Mouse (Mus musculus) heart, embryonic 16.5 days (tissue): ENCODE data around the gene Gcgr. TPM values are rescaled to one million over a fixed set of nuclear protein-coding genes. Genes with fewer than 3 reads are reported as not detected.

Experiments used
- ATAC-seq: fragments of 200-750 bp; cut with Nextera tagmentation; replicated peaks from 2 replicates; pipeline ENCODE4 v1.8.0; 2017; ENCODE audit warnings: moderate number of reproducible peaks; ENCODE audit not compliant: insufficient read depth, low FRiP score; ENCODE audit errors: extremely low read depth
- H3K27ac ChIP-seq: fragments of 300-500 bp; sonication (generic); 2 replicates; pipeline ENCODE4 v1.5.1; 2014; ENCODE audit warnings: mild to moderate bottlenecking, low read length, control low read depth, moderate library complexity
- H3K27me3 ChIP-seq: fragments of 300-500 bp; sonication (generic); 2 replicates; pipeline ENCODE4 v1.6.1; 2014; ENCODE audit warnings: low read length, mixed read lengths; ENCODE audit not compliant: control insufficient read depth, insufficient read depth
- H3K36me3 ChIP-seq: fragments of 300-500 bp; sonication (generic); 2 replicates; pipeline ENCODE4 v1.6.1; 2014; ENCODE audit not compliant: control insufficient read depth, insufficient read depth
- H3K4me1 ChIP-seq: fragments of 300-500 bp; sonication (generic); 2 replicates; pipeline ENCODE4 v1.6.1; 2014; ENCODE audit warnings: low read length, mixed read lengths; ENCODE audit not compliant: control insufficient read depth, insufficient read depth
- H3K4me2 ChIP-seq: fragments of 300-500 bp; sonication (generic); 2 replicates; pipeline ENCODE4 v1.6.1; 2014; ENCODE audit warnings: low read depth, mild to moderate bottlenecking, control low read depth, low read length
- H3K4me3 ChIP-seq: fragments of 300-500 bp; sonication (generic); 2 replicates; pipeline ENCODE4 v1.5.1; 2014; ENCODE audit warnings: mild to moderate bottlenecking, control low read depth, low read length
- H3K9ac ChIP-seq: fragments of 300-500 bp; sonication (generic); 2 replicates; pipeline ENCODE4 v1.6.1; 2014; ENCODE audit warnings: low read length, control low read depth
- H3K9me3 ChIP-seq: fragments of 300-500 bp; sonication (generic); replicated peaks from 2 replicates; pipeline ENCODE4 v1.6.1; 2016; ENCODE audit warnings: low read length; ENCODE audit not compliant: control insufficient read depth
- WGBS: fragments of 180-500 bp; shearing (Covaris S2); extraction: QIAGEN DNeasy Blood & Tissue Kit; methylation state at CpG from one replicate; pipeline ENCODE4 v1.1.7; 2014; 5-methylcytosine and 5-hydroxymethylcytosine counted together
- polyA plus RNA-seq: library from polyadenylated mRNA; unstranded; fragments of >200 nt; fragmentation: Nextera tagmentation; extraction: Ambion mirVana; gene quantifications from 2 replicates; pipeline ENCODE4 v1.2.1, GENCODE M21; 2015

Gene Gcgr
- polyA plus RNA-seq, 1 experiment from 2014 or later, result 1.4 TPM

- H3K4me3 ChIP-seq, result no peak overlapping the region
- no peak overlapping the region for H3K9ac ChIP-seq
- H3K27ac ChIP-seq, result no peak overlapping the region
- peaks cover 33% of the 10 kb centered on the region for H3K4me1 ChIP-seq
- H3K36me3 ChIP-seq, result peaks cover 28% of the 10 kb centered on the region
- no peaks in the 10 kb centered on the region for H3K9me3 ChIP-seq
- ATAC-seq, result no peak
- H3K27me3 ChIP-seq, result no peaks in the 10 kb centered on the region
- H3K4me2 ChIP-seq, result no peak overlapping the region
Measured at GRCm38 (mm10) chr11:120575940-120576339, 45.4 kb downstream of the Gcgr start.

- 82% methylated on average over 3 of the region's 3 CpGs for whole genome bisulfite sequencing
- Histone ChIP-seq H3K4me1 (peaks cover 29% of the 10 kb centered on the region), H3K4me3 (no peak overlapping the region), H3K27ac (no peak overlapping the region), H3K27me3 (no peaks in the 10 kb centered on the region), H3K36me3 (peaks cover 22% of the 10 kb centered on the region), H3K9me3 (no peaks in the 10 kb centered on the region), H3K4me2 (no peak overlapping the region), H3K9ac (no peak overlapping the region)
- ATAC-seq, result no peak
Measured at GRCm38 (mm10) chr11:120576365-120576981, 46.0 kb downstream of the Gcgr start.

DNA sequence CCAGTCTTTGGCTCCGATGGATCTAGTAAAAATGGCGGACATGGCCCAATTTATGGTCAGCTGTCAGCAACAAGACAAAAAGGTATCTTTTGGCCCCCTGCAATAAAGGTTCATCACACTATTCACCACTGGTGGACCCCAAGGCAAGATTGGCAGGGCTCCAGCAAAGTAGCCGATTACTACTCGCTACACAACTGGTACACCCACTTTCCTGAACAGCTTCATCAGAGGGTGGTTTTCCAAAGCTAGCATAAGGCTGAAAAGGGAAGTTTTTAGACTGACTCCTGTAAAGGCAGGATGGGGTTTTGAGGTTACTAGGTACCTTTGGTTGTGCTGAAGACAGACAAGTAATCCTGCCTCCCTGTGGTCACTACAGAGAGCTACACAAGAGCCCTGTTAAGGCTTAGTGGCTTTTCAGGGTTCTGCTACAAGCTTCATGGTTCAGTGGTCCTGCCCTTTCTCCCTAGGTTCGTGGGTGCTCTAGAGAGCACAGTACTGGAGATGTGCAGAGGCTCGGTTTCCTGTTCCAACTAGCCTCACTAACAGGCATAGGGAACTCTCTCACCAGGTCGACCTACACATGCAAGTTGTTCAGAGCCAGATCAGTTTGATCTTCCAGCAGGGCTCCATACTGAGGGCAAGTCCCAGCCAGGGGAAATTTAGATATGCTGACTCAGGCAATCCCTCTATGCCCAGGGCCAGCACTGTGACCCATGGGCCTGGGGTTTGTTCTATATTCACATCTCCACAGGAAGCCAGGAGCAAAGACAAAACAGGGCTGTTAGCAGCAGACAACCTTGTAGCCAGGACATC is 46.9 kb downstream of the Gcgr start:
- peaks cover 22% of the 10 kb centered on the region for H3K36me3 ChIP-seq
- ATAC-seq, result no peak
- no peak overlapping the region for H3K27ac ChIP-seq
- 83% methylated on average over 7 of the region's 7 CpGs for WGBS
- H3K4me2 ChIP-seq, result no peak overlapping the region
- no peak overlapping the region for H3K9ac ChIP-seq
- peaks cover 29% of the 10 kb centered on the region for H3K4me1 ChIP-seq
- H3K9me3 ChIP-seq, result no peaks in the 10 kb centered on the region
- H3K27me3 ChIP-seq, result no peaks in the 10 kb centered on the region
- H3K4me3 ChIP-seq, result no peak overlapping the region

- peaks cover 29% of the 10 kb centered on the region for H3K4me1 ChIP-seq
- no peak overlapping the region for H3K9ac ChIP-seq
- 78% methylated on average over 10 of the region's 10 CpGs for WGBS
Measured at GRCm38 (mm10) chr11:120578024-120578693, 47.7 kb downstream of the Gcgr start.

DNA sequence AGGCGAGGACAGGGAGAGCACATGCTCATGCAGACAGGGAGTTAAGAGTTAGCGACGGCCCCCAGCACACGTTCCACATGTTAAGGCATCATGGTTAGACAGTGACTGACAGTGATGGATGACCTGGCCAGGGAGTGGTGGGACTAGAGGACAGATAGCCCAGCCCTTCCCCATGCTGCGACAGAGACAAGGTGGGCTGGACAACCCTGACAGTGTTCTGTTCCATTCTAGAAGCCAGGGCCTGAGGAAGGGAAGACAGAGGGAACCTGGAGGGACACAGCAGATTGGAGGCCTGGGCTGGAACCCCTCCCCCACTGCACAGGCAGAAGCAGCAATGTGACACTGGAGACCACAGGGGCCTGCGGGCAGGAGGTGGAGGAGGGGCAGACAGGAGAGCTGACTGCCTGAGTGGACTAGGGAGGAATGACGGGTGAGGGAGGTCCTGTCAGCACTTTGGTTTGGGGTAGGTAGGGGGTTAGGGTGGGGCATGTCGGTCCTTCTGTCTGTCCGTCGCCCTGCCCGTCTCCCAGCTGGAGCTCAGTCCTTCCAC is 48.3 kb downstream of the Gcgr start:
- Histone ChIP-seq H3K9me3 (peaks cover under 1% of the 10 kb centered on the region; the same call in 1 of the 2 replicates), H3K36me3 (peaks cover 23% of the 10 kb centered on the region), H3K4me1 (peaks cover 29% of the 10 kb centered on the region), H3K9ac (no peak overlapping the region; the same call in 1 of the 2 replicates), H3K4me2 (no peak overlapping the region), H3K4me3 (no peak overlapping the region), H3K27me3 (no peaks in the 10 kb centered on the region), H3K27ac (no peak overlapping the region)
- ATAC-seq, result no peak
- 61% methylated on average over 11 of the region's 11 CpGs for WGBS

More at GRCm38 (mm10) chr11:120578024-120578693, 47.7 kb downstream of the Gcgr start:
- Histone ChIP-seq H3K9me3 (no peaks in the 10 kb centered on the region), H3K27ac (no peak overlapping the region), H3K27me3 (no peaks in the 10 kb centered on the region), H3K4me2 (no peak overlapping the region), H3K36me3 (peaks cover 22% of the 10 kb centered on the region), H3K4me3 (no peak overlapping the region)
- no peak for ATAC-seq

GRCm38 (mm10) chr11:120579316-120580107 is 49.0 kb downstream of the Gcgr start:
- no peaks in the 10 kb centered on the region for H3K27me3 ChIP-seq
- no peak for ATAC-seq
- H3K27ac ChIP-seq, result peak overlapping the region; percentile 92
- H3K4me1 ChIP-seq, result peaks cover 24% of the 10 kb centered on the region
- H3K4me3 ChIP-seq, result peak overlapping the region; percentile 92
- peaks cover 3% of the 10 kb centered on the region; the same call in 1 of the 2 replicates for H3K9me3 ChIP-seq
- peaks cover 29% of the 10 kb centered on the region for H3K36me3 ChIP-seq
- H3K9ac ChIP-seq, result peak overlapping the region; percentile 95
- 49% methylated on average over 15 of the region's 15 CpGs for WGBS
- peak overlapping the region; percentile 95 for H3K4me2 ChIP-seq

DNA sequence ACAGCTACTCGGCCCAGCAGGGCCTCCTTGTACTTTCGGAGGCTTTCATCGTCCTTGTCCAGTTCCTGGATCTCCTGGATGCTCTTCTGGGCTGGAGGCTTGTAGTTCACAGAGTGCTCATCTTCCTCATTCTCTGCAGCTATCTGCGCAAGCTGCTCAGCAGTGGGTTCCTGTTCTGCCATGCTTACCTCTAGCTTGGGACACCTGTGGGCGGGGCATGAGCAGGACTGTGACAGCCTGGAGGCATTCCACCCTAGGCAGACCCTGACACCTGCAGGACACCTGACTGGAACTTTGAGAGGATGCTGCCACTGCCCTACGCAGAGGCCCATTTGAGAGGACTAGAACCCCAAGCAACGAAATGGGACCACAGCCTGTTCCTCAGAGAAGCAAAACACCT is 49.7 kb downstream of the Gcgr start:
- H3K4me3 ChIP-seq, result peak overlapping the region; percentile 92
- H3K27me3 ChIP-seq, result no peaks in the 10 kb centered on the region
- H3K9ac ChIP-seq, result peak overlapping the region; percentile 95
- 47% methylated on average over 7 of the region's 7 CpGs for WGBS
- H3K4me1 ChIP-seq, result peaks cover 20% of the 10 kb centered on the region
- peaks cover 3% of the 10 kb centered on the region; the same call in 1 of the 2 replicates for H3K9me3 ChIP-seq
- no peak for ATAC-seq
- H3K27ac ChIP-seq, result peak overlapping the region; percentile 92
- H3K4me2 ChIP-seq, result peak overlapping the region; percentile 95
- H3K36me3 ChIP-seq, result peaks cover 31% of the 10 kb centered on the region

DNA sequence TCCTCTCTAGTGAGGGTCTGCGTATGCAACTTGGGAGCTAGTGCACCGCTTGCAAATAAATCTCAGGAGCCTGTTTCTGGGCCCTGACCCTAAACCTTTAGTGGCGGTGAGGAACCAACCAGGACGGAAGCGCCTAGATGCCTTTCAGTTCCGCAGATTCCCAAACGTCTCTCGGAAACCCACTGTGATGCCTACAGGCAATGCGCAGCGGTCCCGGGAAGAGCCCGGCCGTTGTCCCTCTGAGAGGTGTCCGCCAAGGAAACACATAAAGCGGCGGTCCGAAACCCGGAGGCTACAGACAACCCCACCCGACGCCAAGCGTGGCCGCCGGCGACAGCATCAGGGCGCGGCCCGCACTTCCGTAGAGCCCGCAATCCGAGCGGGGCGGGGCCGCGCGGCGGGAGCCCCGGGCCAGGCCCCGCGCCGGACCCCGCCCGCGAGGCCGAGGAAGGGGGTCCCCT is 50.4 kb downstream of the Gcgr start:
- Histone ChIP-seq H3K4me2 (peak overlapping the region; percentile 95), H3K36me3 (peaks cover 36% of the 10 kb centered on the region), H3K4me3 (peak overlapping the region; percentile 92), H3K9ac (peak overlapping the region; percentile 95), H3K4me1 (peaks cover 20% of the 10 kb centered on the region), H3K27ac (peak overlapping the region; percentile 92), H3K27me3 (no peaks in the 10 kb centered on the region), H3K9me3 (peaks cover 3% of the 10 kb centered on the region; the same call in 1 of the 2 replicates)
- ATAC-seq, result peak; percentile 42
- 1% methylated on average over 43 of the region's 44 CpGs for WGBS
